Mouse (Mus musculus): Measurements from ENCODE around the gene Hand1.
"Not testable (repeated sequence)": the region's sequence is repeated elsewhere in the genome, so short reads cannot be mapped to it uniquely, and the experiment has no call there.

The Hand1 gene

DNA sequence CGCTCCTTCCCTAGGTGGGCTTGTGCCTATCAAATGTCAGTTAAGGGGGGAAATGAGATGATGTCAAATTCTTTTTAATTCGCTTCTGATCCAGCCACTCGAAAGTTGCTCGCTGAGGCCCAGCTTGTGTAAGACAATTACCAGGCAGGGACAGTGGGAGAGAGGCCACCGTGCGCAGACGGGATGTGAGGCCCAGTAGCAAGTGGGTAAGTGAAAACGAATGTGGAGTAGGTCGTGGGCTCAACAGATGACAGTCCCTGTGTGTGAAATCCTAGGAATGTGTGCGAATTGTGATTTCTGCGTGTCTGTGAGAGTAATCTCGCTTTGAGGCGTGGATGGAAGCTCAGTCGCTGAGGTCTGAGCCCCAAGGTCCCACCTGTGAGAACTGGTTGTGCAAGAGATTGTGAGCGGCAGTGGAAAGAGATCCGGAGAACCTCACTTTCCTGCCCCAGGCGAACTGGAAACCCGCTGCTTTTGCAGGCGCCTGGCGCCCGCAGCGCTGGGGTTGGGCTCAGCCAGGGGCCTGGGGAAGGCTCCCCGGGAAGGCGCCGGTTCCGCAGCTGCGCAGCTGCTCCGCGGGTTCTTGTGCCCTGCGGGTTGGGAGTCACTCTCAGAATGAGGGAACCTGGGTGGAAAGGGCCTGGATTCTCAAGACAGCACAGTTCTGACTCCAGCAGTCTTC is 819 bp upstream of the Hand1 start:
- DNase-seq (ENCODE audit: low spot score) = no peak

DNA sequence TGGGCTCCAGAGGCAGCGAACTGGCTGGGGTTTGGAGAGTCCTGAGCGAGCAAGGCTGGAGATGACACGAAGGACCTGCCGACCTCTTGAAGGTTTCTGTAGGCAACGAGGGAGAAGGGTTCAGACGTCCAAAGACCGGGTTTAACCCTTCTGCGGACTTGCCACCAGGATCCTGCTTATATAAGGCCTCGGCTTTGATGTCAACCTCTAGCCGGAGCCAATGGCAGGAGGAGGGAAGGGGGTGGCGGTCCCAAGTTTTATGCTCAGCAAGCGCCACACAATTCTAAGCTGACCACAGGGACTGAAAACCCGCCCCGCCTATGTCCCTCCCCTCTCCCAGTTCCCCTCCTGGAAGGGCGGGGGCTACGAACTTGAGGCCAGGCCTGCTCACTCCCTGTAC is 757 bp downstream of the Hand1 start:
- DNase-seq (ENCODE audit: low spot score) = no peak

DNA sequence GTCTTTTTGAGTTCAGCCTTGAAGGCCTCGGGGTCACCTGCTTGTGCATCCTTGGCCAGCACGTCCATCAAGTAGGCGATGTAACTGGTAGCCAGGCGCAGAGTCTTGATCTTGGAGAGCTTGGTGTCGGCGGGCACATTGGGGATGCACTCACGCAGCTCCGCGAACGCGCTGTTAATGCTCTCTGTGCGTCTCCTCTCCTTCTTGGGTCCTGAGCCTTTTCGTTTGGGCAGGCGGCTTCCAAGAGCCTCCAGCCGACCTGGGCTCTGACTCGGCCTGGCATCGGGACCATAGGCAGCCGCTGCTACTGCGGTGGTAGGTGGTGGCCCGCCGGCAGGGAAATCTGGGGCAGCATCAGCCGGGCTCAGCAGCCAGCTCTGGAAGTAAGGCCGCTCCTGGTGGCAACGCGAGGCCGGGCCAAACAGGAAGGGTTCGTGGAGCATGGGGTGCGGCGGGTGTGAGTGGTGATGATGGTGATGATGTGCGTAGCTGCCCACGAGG is 1.3 kb downstream of the Hand1 start:
- DNase-seq (ENCODE audit: low spot score) = no peak

DNA sequence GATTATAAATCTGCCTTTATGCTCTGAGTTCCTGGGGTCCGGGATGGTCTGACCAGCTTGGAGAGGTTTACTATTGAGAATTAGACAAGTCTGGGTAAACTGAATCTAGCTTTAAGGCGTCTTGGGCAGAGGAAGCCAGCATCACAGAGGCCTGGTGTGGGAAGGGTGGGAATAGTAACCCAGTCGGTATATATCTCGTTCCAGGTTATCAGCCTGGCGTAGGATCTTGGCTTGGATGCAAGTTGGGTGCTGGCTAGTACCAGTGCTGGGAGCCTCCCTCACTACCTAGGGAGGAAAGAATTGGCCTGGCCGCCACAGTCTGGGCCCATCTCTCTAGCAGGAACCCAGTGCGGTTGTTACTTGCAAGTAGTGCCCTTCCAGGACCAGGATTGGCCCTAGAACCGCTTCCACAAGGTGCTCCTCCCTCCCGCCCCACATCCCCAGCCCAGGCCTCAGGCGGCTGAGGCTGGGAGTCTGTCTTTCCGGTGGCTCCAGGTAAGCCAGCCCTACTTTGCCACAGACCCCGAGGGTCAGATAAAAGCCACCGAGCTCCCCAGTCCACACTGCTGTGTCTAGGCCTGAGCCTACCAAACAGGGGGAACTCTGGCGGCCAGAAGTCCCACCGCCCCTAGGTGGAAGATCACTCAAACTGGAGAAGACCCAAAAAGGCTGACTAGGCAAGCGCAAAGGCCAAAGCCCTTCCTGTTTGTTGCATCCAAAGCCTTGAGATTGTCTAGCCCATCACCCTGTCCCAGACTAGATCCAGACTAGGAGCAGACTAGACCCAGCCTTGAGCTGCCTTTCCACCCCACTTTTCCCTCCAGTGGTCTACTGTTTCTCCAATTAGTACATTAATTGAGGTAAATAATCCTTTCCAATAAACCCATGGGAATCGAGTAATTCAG is 2.5 kb downstream of the Hand1 start:
- no peak for DNase-seq (ENCODE audit: low spot score)

DNA sequence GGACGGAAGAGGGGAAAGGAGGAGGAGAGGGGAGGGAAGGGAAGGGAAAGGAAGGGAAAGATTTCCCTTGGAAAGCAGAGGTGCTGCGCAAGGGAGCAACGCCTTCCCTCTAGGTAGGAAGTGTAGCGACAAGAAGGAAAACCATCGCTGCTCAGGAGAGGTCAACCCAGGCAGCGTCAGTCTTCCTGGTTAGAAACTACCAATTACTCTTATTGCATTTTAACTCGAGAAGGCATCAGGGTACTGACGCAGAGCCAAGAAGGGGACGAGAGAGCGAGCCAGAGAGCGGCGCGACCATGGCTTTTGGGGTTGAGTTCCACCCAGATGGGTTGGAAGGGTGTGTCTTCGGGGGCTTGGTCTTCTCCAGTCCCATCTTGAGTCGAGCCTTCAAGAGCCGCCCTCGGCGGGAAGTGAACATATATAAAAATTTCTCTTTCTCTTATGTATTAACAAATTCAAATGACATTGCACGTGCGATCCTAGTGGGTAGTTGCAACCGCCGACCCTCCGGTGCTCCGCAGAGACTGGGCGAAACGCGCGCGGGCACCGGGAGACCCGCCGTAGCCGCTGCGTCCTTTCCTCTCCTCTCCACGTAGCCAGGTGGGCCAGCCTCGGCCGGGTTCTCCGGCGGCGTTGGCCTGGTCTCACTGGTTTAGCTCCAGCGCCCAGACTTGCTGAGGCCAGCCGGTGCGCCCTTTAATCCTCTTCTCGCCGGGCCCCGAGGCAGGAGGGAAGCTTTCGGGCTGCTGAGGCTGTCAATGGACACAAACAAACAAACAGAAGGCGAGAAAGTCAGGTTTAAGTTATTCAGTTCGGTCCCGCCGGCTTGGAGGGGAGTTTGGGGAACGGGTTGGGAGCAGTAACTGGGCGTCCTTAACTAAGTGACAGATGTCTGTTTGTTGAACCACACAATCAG is 3.4 kb downstream of the Hand1 start:
- DNase-seq (ENCODE audit: low spot score) = no peak

DNA sequence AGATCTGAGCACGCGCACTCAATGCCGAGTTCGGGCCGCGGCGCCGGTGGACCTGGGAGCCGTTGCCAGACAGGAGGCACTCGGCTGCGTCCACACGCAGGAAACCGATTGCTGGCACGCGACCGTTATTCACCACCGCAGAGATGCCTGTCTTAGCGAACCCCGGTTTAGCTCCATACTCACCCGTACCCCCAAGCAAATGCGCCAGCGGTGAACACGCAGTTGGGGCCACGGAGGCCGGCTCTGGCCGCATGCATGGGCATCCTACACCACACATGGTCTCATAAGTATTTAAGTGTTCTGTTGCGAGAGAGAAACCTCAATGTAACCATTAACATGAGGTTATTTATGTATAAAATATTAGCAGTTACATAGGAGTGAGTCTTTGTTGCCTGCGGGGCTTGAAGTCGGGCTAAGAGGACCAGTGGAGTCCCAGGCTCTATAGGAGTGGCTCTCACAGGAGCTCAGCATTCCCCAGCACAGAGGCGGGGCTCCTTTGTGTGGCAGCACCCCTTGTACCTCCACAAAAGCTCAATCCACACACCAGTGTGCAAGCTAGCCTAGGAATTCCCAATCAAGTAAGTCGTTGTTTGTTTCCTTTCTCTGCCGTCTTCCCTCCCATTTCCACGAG is 4.6 kb downstream of the Hand1 start:
- DNase-seq (ENCODE audit: low spot score) = no peak

DNA sequence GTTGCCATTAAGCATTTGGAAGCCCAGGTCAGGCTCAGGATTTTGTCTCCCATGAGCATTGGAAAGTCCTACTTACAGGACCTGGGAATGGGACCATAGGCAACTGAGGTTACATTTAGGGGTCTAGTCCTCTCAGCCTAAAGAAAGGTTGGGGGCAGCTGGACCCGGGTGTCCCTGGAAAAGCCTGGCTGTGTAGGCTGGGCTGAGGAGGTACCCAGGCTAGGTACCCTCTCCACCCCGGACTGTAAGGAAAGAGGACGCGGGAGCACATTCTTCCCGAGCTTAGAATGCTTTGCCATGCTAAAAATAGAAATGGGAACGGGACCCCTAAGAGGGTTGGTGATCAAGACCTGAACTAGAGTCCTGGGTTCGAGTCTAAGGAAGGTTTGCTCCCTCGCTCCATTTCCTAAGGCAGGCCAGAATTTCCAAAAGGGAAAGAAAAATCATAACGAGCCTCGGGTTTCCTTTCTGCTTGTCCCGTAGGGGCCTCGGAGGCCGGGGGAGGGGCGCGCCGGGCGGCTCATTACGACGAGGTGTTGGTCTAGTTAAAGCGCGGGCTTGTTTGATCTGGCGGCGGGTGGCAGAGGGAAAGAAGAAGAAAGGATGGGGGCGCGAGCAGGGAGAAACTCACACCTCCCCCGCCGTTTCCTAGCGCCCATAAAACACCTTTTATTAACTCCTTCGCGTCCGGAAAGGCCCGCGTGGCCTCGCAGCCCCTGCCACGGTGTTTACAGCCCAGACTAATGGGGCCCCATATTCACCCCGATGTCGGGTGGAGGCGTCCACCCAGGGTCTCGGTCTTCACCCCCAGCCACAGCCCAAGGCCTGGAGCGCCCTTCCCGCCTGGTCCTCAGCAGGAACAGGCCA is 5.3 kb downstream of the Hand1 start:
- DNase-seq (ENCODE audit: low spot score) = no peak

DNA sequence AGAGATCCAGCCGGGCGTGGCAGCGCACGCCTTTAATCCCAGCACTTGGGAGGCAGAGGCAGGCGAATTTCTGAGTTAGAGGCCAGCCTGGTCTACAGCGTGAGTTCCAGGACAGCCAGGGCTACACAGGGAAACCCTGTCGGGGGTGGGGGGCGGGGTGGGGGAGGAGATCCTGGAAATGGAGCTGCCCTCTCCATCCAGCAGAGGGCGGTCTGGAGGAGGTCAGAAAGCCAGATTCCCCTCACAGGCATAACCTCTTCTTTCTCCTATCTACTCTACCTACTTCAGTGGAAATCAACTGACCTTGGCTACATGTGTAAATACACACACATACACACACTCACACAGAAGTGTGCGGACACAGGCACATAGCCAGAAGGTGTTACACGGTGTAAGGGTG is 7.4 kb downstream of the Hand1 start:
- not testable (repeated sequence) for DNase-seq (ENCODE audit: low spot score)

DNA sequence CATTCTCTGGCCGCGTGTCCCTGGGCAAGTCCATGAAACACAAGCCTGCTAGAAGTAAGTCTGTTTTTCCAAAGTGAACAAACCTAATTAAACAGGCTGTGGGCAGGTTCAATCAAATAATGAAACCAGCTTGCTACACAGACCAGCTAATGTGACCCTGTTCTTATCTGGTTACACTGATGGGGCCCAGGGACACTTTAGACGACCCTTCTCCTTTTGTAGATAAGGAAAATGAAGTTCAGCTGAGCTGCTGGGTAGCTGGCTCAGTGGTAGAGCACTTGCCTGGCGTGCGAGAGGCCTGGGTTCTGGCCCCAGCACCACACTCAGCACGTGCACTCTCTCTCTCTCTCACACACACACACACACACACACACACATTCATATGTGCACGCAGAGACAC is 8.9 kb downstream of the Hand1 start:
- DNase-seq (ENCODE audit: low spot score) = no peak

DNA sequence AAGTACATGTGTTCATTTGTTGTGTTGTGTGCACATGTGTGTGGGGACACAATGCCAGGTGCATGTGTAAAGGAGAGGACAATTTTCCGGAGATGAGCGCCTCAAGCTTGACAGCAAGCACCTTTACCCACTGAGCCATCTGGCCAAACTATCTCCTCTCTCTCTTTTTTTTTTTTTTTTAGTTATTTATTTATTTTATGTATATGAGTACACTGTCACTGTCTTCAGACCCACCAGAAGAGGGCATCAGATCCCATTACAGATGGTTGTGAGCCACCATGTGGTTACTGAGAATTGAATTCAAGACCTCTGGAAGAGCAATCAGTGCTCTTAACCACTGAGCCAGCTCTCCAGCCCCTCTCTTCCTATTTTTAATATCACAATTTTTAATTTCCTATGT is 9.5 kb downstream of the Hand1 start:
- DNase-seq (ENCODE audit: low spot score) = not testable (repeated sequence)

DNA sequence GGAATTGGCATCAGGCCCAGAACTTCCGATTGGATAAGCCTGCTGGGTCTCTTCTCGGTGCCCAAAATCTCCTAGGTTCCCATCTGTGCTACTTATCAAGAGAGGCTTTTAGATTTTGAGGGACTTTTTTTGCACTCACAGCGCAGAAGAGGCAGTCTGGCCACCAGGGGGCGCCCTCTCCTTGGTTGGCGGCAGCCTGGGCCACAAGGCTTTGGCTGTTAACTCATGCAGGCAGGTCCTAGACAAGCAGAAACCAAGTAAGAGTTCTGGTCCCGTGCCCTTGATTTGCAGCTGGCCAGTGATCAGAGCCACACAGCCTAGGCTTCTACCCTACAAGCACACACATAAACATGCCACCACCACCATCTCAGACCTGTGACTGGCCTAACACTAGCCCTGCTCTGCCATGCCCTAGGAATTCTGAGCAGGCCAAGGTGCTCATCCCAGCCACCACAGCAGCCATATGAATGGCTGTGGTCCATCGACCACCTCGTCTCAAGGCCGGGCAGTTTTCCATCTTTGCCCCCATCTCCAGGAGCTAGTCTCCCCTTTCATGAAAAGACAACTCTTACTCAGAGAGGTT is 12.5 kb downstream of the Hand1 start:
- peak; percentile 52 for DNase-seq (ENCODE audit: low spot score)

DNA sequence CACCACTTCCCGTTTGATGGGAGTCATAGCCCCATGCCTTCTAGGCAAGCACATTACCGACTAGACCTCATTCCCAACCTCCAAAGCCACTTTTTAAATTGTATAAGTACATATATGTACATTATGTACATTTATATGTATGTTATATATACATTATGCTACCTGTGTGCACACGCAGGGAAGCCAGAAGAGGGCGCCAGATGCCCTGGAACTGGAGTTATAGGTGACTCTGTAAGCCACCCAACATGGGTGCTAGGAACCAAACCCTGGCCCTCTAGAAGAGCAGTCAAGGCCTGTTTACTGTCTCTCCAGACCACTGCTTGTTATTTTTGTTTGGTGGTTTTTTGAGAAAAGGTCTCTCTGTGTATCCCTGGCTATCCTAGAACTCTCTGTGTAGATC is 14.4 kb downstream of the Hand1 start:
- DNase-seq (ENCODE audit: low spot score) = no peak

DNA sequence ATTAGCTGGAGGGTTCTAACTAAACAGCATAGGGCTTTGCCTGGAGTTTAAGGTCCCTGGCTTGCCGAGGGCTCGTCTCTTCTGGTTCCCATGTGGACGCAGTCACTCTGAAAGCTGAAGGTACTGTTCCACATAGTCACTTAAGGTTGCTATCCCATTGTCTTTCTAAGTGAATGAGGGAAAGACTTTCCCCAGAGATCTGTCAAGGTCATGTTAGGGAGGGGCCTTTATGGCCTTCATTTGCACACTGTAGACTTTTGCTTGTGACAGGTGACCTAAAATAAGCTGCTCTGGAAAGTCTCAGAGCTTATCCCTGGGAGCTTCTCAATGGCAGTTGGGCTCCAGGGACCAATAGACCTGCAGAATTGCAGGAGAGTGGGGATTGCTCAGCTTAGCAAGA is 19.0 kb downstream of the Hand1 start:
- DNase-seq (ENCODE audit: low spot score) = no peak

DNA sequence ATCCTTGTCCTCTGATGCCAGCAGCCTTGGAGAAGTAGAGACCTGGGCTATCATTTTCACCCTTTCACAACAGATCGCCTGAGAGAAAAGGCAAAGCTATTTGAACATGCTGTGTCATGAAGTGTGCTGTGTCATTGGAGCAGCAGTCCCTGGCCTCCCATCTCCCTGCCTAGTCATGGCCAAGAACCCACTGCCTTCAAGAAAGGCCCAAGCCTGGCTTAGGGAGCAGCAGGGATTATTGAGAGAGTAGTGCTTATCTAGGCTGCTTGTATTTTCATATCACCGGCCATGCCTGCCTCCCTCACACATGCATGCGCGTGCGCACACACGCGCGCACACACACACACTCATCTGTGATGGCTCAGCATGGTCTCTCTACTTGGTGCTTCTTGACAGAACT is 20.4 kb downstream of the Hand1 start:
- DNase-seq (ENCODE audit: low spot score) = no peak

DNA sequence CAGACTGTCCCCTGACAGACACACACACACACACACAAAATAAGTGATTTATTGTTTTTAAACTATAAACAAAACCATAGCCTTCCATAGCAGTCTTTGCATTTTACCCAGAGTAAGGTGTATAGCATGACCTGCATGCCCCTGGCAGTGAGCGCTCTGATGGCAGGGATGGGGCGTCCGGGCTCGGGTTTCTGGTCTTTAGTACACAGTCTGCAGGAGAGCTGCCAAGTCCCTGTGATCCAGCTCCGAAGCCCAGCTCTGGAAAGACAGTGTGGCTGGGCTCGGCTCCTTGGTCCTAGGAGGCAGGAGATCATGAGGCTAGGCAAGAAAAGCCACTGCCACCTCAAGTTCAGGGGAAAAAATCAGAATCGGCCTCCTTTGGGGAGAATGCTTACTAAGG is 21.6 kb downstream of the Hand1 start:
- DNase-seq (ENCODE audit: low spot score) = no peak

DNA sequence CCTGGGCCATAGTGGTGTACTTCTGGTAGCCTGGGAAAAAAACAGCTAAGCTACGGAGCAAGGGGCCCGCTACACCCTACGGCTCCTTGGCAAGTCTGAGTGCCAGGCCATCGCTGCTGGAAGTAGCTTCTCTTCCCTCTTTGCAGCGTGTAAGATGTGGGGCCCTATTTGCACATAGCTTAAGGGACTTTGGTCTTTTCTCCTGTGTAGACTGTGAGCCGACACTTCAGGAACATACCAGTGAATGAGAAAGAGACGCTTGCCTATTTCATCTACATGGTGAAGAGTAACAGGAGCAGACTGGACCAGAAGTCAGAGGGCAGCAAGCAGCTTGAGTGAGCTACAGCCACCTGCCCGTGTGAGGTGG is 22.9 kb downstream of the Hand1 start:
- DNase-seq (ENCODE audit: low spot score) = no peak

DNA sequence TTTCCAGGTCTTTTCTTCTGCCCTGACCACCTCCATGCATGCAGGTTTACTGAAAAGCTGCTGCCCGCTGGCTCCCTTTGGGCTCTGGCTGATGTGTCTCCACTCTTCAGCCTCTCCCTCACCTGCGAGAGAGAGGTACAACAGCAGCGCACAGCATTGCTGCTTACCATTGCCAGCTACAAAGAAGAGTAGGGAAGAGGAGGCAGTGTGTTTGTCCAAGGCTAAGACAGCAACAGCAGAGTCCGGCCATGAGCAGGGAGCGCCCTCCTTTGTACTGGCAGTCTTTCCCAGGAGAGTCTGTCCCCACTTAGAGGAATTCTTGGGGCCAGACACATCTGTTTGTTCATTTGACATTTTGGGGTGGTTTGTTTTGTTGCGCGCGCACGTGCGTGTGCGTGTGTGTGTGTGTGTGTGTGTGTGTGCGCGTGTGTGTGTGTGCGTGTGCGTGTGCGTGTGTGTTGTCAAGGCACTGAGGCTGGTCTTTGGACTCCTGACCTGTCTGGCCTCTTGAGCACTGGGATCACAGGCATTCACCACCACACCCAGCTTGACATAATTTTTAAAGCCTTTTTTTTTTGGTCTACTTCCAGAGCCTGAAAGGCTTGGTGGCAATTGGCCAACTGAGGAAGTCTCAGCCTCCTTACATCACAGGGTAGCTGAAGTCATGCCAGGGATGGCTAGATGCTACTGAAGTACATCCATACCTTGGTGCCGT is 23.4 kb downstream of the Hand1 start:
- no peak for DNase-seq (ENCODE audit: low spot score)

DNA sequence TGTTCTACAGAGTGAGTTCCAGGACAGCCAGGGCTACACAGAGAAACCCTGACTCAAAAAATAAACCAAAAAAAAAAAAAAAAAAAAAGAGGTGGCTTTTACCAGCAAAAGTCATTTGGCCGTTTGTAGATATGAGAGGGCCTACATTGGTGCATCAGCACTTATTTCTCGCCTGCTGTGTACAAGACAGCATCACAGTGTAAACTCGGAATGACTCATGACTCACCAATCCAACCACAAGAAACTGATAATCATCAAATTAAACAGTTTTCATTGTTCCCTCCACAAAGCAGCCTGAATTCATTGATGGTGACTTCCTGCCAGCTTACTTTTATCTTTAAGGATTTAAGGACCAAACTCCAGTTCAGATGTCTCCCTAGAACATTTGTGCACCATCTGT is 27.6 kb downstream of the Hand1 start:
- DNase-seq (ENCODE audit: low spot score) = no peak

DNA sequence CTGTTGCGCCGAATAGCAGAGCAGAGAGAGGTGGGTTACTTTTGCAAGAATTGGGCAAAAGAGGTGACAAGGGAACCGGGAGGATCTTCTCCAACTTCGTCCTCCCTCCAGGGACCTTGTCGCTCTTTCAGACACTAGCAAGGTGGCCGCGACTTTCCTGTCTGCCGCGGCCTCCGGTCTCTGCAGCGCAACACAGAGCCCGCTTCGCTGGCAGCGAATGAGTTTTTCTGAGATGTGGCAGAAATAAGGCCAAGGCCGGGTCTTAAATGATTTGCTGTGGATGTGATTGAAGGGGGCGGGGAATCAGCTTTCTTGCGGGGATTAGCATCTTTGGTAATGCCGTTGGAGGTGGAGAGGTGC is 30.1 kb downstream of the Hand1 start:
- no peak for DNase-seq (ENCODE audit: low spot score)
